Mouse (Mus musculus) thymus, adult 2 months (tissue): ENCODE data around the gene Lyz2.

Source experiments
- CTCF ChIP-seq: fragments of 200-500 bp; IDR thresholded peaks from 2 replicates; pipeline ENCODE4 v1.5.1; 2012; ENCODE audit warnings: mild to moderate bottlenecking, control low read depth, low read length, moderate library complexity, borderline replicate concordance; ENCODE audit not compliant: control insufficient read depth, poor library complexity, insufficient read depth; ENCODE audit errors: extremely low read depth
- POLR2A ChIP-seq: fragments of 200-500 bp; IDR thresholded peaks from 2 replicates; pipeline ENCODE4 v1.6.1; 2012; ENCODE audit warnings: mild to moderate bottlenecking, low read length, control low read depth, moderate library complexity; ENCODE audit not compliant: control insufficient read depth, poor library complexity, insufficient read depth; ENCODE audit errors: extremely low read depth

- no peak for TF ChIP-seq POLR2A
- TF ChIP-seq CTCF: no peak
These were observed 40.5 kb upstream of the Lyz2 start for GRCm38 (mm10) chr10:117322630-117323029.
